Mouse (Mus musculus) hindbrain, embryonic 11.5 days (tissue): Measurements from ENCODE around the gene Flrt3. TPM values are rescaled to one million over a fixed set of nuclear protein-coding genes. Genes with fewer than 3 reads are reported as not detected.

Experiments
- ATAC-seq: fragments of 200-750 bp; cut with Nextera tagmentation; 2 replicates; pipeline ENCODE4 v1.8.0; 2017; ENCODE audit warnings: mild to moderate bottlenecking, moderate TSS enrichment, moderate library complexity; ENCODE audit not compliant: low FRiP score
- DNase-seq: peaks from one replicate; pipeline ENCODE4 v3.0.0-alpha.2; 2015; ENCODE audit warnings: low spot score
- H3K27ac ChIP-seq: fragments of 300-500 bp; sonication (generic); 2 replicates; pipeline ENCODE4 v1.5.1; 2014; ENCODE audit warnings: mild to moderate bottlenecking, low read depth, low read length
- H3K27me3 ChIP-seq: fragments of 300-500 bp; sonication (generic); 2 replicates; pipeline ENCODE4 v1.6.1; 2014; ENCODE audit warnings: mild to moderate bottlenecking, low read length, moderate library complexity, mixed read lengths; ENCODE audit not compliant: control insufficient read depth, insufficient read depth
- H3K36me3 ChIP-seq: fragments of 300-500 bp; sonication (generic); 2 replicates; pipeline ENCODE4 v1.6.1; 2014; ENCODE audit warnings: mild to moderate bottlenecking, low read length, moderate library complexity, mixed read lengths; ENCODE audit not compliant: control insufficient read depth, insufficient read depth
- H3K4me1 ChIP-seq: fragments of 300-500 bp; sonication (generic); replicated peaks from 2 replicates; pipeline ENCODE4 v1.6.1; 2014; ENCODE audit warnings: low read length, mixed read lengths; ENCODE audit not compliant: control insufficient read depth, insufficient read depth
- H3K4me2 ChIP-seq: fragments of 300-500 bp; sonication (generic); replicated peaks from 2 replicates; pipeline ENCODE4 v1.6.1; 2014; ENCODE audit warnings: mild to moderate bottlenecking, low read depth, low read length
- H3K4me3 ChIP-seq: fragments of 300-500 bp; sonication (generic); 2 replicates; pipeline ENCODE4 v1.5.1; 2014; ENCODE audit warnings: low read depth, low read length
- H3K9ac ChIP-seq: fragments of 300-500 bp; sonication (generic); 2 replicates; pipeline ENCODE4 v1.6.1; 2014; ENCODE audit warnings: low read depth, low read length
- H3K9me3 ChIP-seq: fragments of 300-500 bp; sonication (generic); 2 replicates; pipeline ENCODE4 v1.6.1; 2016; ENCODE audit warnings: low read length; ENCODE audit not compliant: control insufficient read depth
- WGBS: fragments of 180-500 bp; shearing (Covaris S2); extraction: QIAGEN DNeasy Blood & Tissue Kit; methylation state at CpG from one replicate; pipeline ENCODE4 v1.1.7; 2014; 5-methylcytosine and 5-hydroxymethylcytosine counted together
- polyA plus RNA-seq: library from polyadenylated mRNA; unstranded; fragments of >200 nt; fragmentation: Nextera tagmentation; extraction: Ambion mirVana; gene quantifications from 2 replicates; pipeline ENCODE4 v1.2.1, GENCODE M21; 2014

Flrt3 gene
- polyA plus RNA-seq, 1 experiment from 2014 or later = 37.5 TPM

DNA sequence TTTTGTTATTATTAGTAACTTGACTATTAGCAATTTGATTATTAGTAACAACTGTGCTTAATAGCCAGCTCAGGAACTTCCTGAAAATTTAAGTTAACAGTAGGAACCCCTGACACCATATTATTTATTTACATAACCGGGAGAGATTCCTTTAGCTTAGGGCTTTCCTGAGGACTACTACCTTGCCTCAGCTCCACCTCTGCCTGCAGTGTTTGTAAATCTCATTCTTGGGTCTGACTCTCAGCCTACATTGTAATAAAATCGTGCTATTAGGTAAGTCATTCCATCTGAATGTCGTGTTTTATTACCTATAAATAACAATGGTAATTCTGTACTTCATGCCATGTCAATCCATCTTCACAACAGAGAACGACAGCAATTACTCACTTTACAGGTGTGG, 21.2 kb upstream of the Flrt3 start:
- 81% methylated on average over 4 of the region's 4 CpGs for WGBS
- no peaks in the 10 kb centered on the region for H3K4me1 ChIP-seq
- no peak overlapping the region for H3K4me2 ChIP-seq
- no peak overlapping the region for H3K27ac ChIP-seq
- no peak overlapping the region for H3K9ac ChIP-seq
- no peaks in the 10 kb centered on the region for H3K36me3 ChIP-seq
- ATAC-seq (no peak), DNase-seq (no peak)
- H3K27me3 ChIP-seq = no peaks in the 10 kb centered on the region
- H3K9me3 ChIP-seq = no peaks in the 10 kb centered on the region
- no peak overlapping the region for H3K4me3 ChIP-seq

DNA sequence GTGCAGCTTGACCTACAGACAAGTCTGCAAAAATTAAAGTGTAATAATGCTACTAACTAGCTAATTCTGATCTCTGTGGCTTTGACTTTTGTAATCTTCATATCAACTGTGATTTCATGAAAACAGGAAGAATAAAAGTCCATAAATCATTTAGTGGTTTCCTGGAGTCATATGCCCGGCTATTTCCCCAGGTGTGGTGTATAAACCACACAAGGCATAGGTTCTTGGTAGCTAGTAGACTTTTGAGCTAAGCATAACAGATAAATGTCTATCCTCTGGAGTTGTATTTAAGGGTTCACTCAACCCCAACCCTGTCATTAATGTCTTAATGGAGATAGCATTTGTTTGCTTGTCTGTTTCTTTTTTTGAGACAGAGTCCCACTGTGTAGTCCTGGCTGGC, 20.1 kb upstream of the Flrt3 start:
- Histone ChIP-seq H3K4me1 (no peaks in the 10 kb centered on the region), H3K36me3 (no peaks in the 10 kb centered on the region), H3K4me3 (no peak overlapping the region), H3K9ac (no peak overlapping the region), H3K9me3 (no peaks in the 10 kb centered on the region), H3K4me2 (no peak overlapping the region), H3K27me3 (no peaks in the 10 kb centered on the region), H3K27ac (no peak overlapping the region)
- ATAC-seq (no peak), DNase-seq (no peak)
- 93% methylated on average over 1 of the region's 1 CpGs for WGBS

DNA sequence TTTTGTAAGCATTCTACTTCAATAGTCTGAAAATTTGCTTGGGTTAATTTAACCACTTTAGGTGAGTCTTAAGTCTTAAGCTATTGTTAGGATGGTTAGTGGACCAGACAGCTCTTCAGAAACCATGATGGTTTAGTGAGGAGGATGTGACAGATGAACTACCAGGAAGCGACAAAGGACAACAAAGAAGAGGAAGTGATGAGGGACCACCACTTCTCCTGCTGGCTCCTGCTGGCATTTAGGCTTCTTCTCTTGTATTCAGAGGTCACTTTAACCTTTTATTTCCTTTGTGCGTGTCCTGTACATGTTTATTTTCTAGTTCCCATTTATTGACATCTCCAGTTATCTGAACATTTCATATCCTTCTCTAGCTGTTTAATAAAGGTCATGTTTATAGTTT, 19.6 kb upstream of the Flrt3 start:
- ATAC-seq (no peak), DNase-seq (no peak)
- Histone ChIP-seq H3K36me3 (no peaks in the 10 kb centered on the region), H3K27ac (no peak overlapping the region), H3K9me3 (no peaks in the 10 kb centered on the region), H3K27me3 (no peaks in the 10 kb centered on the region), H3K9ac (no peak overlapping the region), H3K4me3 (no peak overlapping the region), H3K4me1 (no peaks in the 10 kb centered on the region), H3K4me2 (no peak overlapping the region)
- 75% methylated on average over 2 of the region's 2 CpGs for WGBS

DNA sequence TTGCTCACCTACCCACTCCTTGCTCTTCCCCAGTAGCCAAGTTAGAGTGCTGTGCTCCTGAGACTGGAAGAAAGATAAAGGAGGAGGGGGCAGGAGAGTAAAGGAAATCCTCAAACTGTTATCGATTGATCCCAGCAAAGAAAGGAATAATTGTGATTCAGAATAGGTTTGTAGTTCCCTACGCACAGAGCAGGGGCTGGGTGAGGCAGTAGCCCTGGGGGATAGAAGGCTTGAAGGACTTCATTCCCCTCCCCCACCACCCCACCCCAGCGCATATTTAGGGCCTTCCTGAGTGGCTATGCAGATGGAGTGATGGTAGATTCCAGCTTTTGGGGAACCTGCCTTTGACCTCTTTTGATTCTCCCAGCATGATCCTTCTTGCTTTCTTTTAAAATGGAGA, 5.5 kb upstream of the Flrt3 start:
- Histone ChIP-seq H3K4me3 (no peak overlapping the region), H3K36me3 (no peaks in the 10 kb centered on the region), H3K27me3 (no peaks in the 10 kb centered on the region), H3K4me1 (no peaks in the 10 kb centered on the region), H3K9me3 (no peaks in the 10 kb centered on the region), H3K4me2 (no peak overlapping the region), H3K27ac (no peak overlapping the region), H3K9ac (no peak overlapping the region)
- WGBS = 11% methylated on average over 3 of the region's 3 CpGs
- DNase-seq (no peak), ATAC-seq (no peak)

DNA sequence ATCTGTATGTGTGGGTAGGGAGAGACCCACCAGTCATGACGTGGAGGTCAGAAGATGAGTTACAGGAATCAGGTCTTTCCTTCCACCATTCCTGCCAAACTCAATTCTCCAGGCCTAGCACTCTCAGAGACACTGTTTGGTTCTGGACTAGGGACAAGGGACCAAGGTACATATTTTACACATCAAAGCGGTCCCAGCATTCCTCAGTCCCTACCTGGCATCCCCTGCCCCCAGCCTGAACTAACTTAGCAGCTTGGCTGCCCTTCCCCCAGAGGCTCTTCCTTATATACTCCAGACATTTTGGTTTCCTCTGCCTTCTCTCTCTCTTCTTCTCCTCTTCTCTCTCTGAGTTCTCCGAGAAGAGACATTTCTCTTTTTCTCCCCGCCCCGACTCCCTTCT, 2.2 kb upstream of the Flrt3 start:
- WGBS = 88% methylated on average over 5 of the region's 5 CpGs

DNA sequence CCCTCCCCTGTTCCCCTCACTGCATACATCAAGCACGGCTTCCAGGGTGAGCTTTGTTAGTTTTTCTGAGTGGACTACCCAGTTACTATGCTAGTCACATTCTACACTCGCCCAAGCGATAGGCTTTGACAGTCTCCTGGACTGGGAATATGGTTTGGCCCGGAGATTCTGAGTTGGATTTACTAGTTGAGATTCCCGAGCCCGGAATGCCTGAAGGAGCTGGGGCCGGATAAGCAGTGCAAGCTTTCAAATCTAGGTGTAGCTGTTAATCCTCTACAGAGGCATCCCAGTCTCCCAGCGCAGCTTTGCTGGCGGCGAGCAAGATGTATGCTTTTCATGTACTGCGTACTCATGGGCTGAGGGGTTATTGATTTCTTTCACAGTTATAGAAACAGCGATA, 812 bp downstream of the Flrt3 start:
- H3K27ac ChIP-seq = peak overlapping the region; percentile 72; the same call in 1 of the 2 replicates
- under 1% methylated on average over 12 of the region's 12 CpGs for WGBS
- H3K9me3 ChIP-seq = no peaks in the 10 kb centered on the region
- peak; percentile 66 for DNase-seq
- H3K36me3 ChIP-seq = no peaks in the 10 kb centered on the region
- H3K9ac ChIP-seq = peak overlapping the region; percentile 68
- H3K4me2 ChIP-seq = peak overlapping the region; percentile 64
- ATAC-seq = peak; percentile 32
- peak overlapping the region; percentile 56 for H3K4me3 ChIP-seq
- H3K27me3 ChIP-seq = no peaks in the 10 kb centered on the region
- peaks cover 2% of the 10 kb centered on the region; the same call in 1 of the 2 replicates for H3K4me1 ChIP-seq

More for the DNA sequence above, 2.2 kb upstream of the Flrt3 start:
- no peaks in the 10 kb centered on the region for H3K9me3 ChIP-seq
- H3K27ac ChIP-seq = no peak overlapping the region
- DNase-seq (no peak), ATAC-seq (no peak)
- H3K4me2 ChIP-seq = no peak overlapping the region
- H3K27me3 ChIP-seq = no peaks in the 10 kb centered on the region
- H3K4me1 ChIP-seq = no peaks in the 10 kb centered on the region
- no peak overlapping the region for H3K9ac ChIP-seq
- H3K4me3 ChIP-seq = no peak overlapping the region
- H3K36me3 ChIP-seq = no peaks in the 10 kb centered on the region

DNA sequence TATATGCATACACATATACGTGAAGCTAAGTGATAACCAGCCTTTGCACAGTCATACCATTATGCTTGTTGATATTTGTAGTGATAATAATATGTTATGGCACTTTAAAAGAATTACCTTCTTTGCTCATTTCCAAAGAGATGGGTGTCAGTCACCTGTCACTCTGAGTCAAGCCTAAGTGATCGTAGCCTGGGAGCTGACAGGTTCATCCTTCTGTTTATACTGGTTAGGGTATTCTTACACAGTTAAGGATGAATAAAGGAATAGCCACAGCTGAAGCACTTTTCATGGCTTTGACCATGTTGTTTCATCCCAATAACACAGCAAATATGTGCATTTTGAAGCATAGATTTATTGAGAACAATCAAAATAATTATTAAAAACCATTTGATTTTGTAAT, 1.5 kb downstream of the Flrt3 start:
- H3K27ac ChIP-seq = no peak overlapping the region
- ATAC-seq (no peak), DNase-seq (peak; percentile 22)

DNA sequence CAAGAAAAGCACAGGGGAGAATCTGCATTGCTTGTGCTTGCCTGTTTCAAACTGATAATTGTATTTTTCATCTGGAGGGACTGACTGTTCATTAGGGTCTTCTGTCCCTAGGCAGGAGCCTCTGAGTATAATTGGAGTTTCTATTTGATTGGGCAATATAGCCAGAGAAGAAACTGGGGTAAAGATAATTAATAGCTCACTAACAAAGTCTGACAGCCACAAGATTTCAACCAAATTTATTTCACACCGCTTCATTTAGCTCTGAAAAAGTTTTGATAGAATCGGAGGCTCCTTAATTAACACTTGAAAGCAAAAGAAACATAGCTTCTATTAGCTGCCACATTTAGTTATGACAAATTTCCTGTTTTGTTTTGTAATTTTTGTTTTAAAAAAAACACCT, 2.2 kb downstream of the Flrt3 start:
- peak overlapping the region; percentile 32 for H3K4me3 ChIP-seq
- no peaks in the 10 kb centered on the region for H3K9me3 ChIP-seq
- no peak overlapping the region; the same call in 1 of the 2 replicates for H3K27ac ChIP-seq
- peaks cover 2% of the 10 kb centered on the region; the same call in 1 of the 2 replicates for H3K4me1 ChIP-seq
- DNase-seq (no peak), ATAC-seq (no peak)
- H3K9ac ChIP-seq = no peak overlapping the region
- 30% methylated on average over 2 of the region's 2 CpGs for WGBS
- H3K27me3 ChIP-seq = no peaks in the 10 kb centered on the region
- H3K36me3 ChIP-seq = no peaks in the 10 kb centered on the region
- peak overlapping the region; percentile 40 for H3K4me2 ChIP-seq

More for the DNA sequence above, 1.5 kb downstream of the Flrt3 start:
- Histone ChIP-seq H3K4me3 (peak overlapping the region; percentile 56), H3K9ac (no peak overlapping the region), H3K4me1 (peaks cover 2% of the 10 kb centered on the region; the same call in 1 of the 2 replicates), H3K27me3 (no peaks in the 10 kb centered on the region), H3K4me2 (peak overlapping the region; percentile 64), H3K9me3 (no peaks in the 10 kb centered on the region), H3K36me3 (no peaks in the 10 kb centered on the region)
- 17% methylated on average over 2 of the region's 2 CpGs for WGBS

DNA sequence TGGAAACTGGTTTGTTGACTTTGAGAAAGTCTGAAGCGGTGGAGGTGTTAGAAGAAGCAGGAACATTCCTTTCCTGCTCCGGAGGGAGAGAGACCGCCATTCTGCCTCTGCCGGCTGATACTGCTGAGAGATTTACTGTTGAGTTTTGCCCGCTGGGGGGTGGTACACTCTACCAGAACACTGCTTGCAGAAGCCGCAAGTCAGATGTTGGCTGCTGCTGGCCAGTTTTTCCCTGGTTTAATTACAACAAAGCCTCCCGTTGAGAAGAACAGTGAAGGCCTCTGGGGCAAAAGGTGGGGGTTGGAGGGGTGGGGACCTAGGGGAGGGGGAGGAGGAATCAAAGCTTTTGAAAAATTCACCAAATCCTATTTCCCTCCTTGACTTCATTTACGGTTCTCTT, 3.0 kb downstream of the Flrt3 start:
- no peak overlapping the region for H3K9ac ChIP-seq
- H3K36me3 ChIP-seq = no peaks in the 10 kb centered on the region
- ATAC-seq (peak; percentile 72), DNase-seq (peak; percentile 83)
- peaks cover 2% of the 10 kb centered on the region; the same call in 1 of the 2 replicates for H3K4me1 ChIP-seq
- 1% methylated on average over 8 of the region's 8 CpGs for WGBS
- no peaks in the 10 kb centered on the region for H3K27me3 ChIP-seq
- H3K4me2 ChIP-seq = peak overlapping the region; percentile 40
- peak overlapping the region; percentile 32 for H3K4me3 ChIP-seq
- no peaks in the 10 kb centered on the region for H3K9me3 ChIP-seq
- no peak overlapping the region; the same call in 1 of the 2 replicates for H3K27ac ChIP-seq
